Mouse (Mus musculus): ENCODE data around the gene Acer3.

DNA sequence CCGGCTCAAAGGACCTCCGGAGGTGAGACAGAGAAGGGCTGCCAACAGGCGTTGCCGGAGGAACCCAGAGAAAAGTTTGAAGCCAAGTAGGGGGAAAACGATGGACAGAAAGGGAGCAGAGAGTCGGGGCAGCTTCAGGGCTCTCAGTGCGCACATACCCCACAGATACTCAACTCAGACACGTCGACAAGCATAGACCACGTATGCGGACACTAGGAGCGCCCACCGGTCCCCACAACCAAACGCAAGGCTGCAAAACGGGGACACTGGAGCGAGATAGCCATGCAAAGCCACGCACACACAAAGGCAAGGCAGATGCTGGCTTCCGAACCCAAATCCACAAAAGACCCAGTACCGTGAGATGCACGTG, 39.6 kb upstream of the Acer3 start:
- TF ChIP-seq POLR2A (IDR thresholded peaks at IDR 0.05; ENCODE audit: insufficient read depth, low read depth, low read length): no peak
- no peak for TF ChIP-seq CTCF (IDR thresholded peaks at IDR 0.05; ENCODE audit: insufficient read depth, low read depth, low read length)

All from olfactory bulb, adult 2 months (tissue).